Mouse (Mus musculus): ENCODE measurements around the gene Zdhhc21. TPM values are rescaled to one million over a fixed set of nuclear protein-coding genes. Genes with fewer than 3 reads are reported as not detected.
A peak's percentile ranks its signal among the peaks of the same experiment; 100 is the strongest.

The Zdhhc21 gene
- total RNA-seq (2021): 10 to 100 TPM; 63.4 to 64.4 TPM
- long read RNA-seq, experiment 1, full-length matches to known transcripts: 8 of 13 reads
- long read RNA-seq, experiment 1, partial matches to known transcripts: 0 of 13 reads
- long read RNA-seq, experiment 1, other reads (novel, unspliced or antisense): 5 of 13 reads
- long read RNA-seq, experiment 2, full-length matches to known transcripts: 4 of 8 reads
- long read RNA-seq, experiment 2, partial matches to known transcripts: 1 of 8 reads
- long read RNA-seq, experiment 2, other reads (novel, unspliced or antisense): 3 of 8 reads

GRCm38 (mm10) chr4:82859131-82860125, at the start of gene Zdhhc21:
Zdhhc21 (minus strand) TSS chr4:82859958.
- H3K4me3 ChIP-seq: peak within 1 kb of the TSS; percentile 87
- intact Hi-C loops (cut with DNase I): loop anchor here (5.0 kb wide), 3 partner anchors 58 to 323 kb away; no protein-coding TSS in a partner anchor
- no peak for TF ChIP-seq CTCF (IDR thresholded peaks at IDR 0.05)
- H3K27ac ChIP-seq: peak within 1 kb of the TSS; percentile 98
- peak; percentile 83 to 89 for DNase-seq (ENCODE audit: extremely low spot score in 1 of 2, low spot score in 2 of 2)

DNA sequence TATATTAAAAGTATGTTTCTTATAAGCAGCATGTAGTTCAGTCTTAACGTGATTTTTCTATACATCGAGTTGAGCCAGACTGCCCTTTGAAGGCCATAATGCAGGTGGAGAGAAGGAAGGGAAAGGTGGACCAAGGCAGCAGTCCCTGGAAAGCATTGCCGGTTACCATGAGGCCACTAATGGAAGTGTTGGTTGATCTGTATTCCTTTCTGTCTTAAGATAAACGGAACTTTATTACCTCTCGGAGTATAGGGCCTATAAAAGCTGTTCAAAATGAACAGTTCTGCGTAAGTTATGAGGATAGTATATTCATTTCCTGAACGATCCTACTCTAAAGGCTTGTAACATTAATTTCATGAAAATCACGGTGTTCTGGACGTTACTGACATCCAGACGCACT, 35.5 kb upstream of the Zdhhc21 start:
- TF ChIP-seq CTCF (IDR thresholded peaks at IDR 0.05): no peak
- H3K27ac ChIP-seq: no peak overlapping the region
- intact Hi-C loops (cut with DNase I): no loop called here

GRCm38 (mm10) chr4:82892247-82892646, 32.5 kb upstream of the Zdhhc21 start:
- intact Hi-C loops (cut with DNase I): no loop called here
- Histone ChIP-seq H3K27ac (no peak overlapping the region), H3K4me3 (no peak overlapping the region)
- DNase-seq (ENCODE audit: extremely low spot score in 1 of 2, low spot score in 2 of 2): no peak
- no peak for TF ChIP-seq CTCF (IDR thresholded peaks at IDR 0.05)

More for the DNA sequence above, 35.5 kb upstream of the Zdhhc21 start:
- H3K4me3 ChIP-seq: no peak overlapping the region
- DNase-seq (ENCODE audit: extremely low spot score in 1 of 2, low spot score in 2 of 2): no peak

DNA sequence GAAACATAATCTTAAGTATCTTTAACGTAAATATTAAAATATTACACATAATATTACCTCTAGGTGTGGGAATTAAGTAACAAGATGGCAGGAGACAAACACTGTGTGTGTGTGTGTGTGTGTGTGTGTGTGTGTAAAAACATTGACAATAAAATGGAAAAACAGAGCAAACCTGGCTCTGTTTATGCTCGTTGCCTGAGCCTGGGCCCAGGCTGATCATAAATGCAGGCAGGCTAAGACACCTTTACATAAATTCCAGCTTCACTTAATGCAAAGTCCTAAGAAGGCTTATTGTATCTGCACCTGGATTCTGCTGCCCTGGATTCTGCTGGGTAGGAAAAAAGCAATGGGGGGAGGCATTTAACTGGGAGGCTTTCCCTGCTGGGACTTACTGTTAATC, 31.8 kb upstream of the Zdhhc21 start:
- no peak overlapping the region for H3K4me3 ChIP-seq
- H3K27ac ChIP-seq: no peak overlapping the region
- intact Hi-C loops (cut with DNase I): no loop called here
- TF ChIP-seq CTCF (IDR thresholded peaks at IDR 0.05): no peak
- no peak for DNase-seq (ENCODE audit: extremely low spot score in 1 of 2, low spot score in 2 of 2)

- no peak overlapping the region for H3K4me3 ChIP-seq
- no peak overlapping the region for H3K27ac ChIP-seq
- DNase-seq (ENCODE audit: extremely low spot score in 1 of 2, low spot score in 2 of 2): no peak
- TF ChIP-seq CTCF (IDR thresholded peaks at IDR 0.05): no peak
- intact Hi-C loops (cut with DNase I): no loop called here
Observed at GRCm38 (mm10) chr4:82891049-82891448, 31.3 kb upstream of the Zdhhc21 start.

DNA sequence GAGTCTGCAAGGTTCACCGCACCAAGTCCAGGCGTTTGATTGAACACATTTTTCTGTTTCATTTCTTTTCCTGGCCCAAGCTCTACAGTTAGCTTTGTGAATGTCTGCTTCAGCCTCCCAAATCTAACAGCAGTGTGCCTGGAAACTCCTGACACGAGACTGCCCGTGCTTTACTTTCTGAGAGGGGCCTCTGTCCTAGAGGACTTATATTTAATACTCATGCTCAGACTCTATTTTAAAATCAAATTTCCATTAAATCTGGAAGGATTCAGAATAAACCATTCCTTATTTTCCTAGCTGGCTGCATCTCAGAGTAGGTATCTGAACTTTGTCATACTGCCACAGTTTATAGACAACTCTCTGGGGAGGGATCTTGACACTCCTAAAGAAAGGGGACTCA, 30.8 kb upstream of the Zdhhc21 start:
- no peak for TF ChIP-seq CTCF (IDR thresholded peaks at IDR 0.05)
- no peak overlapping the region for H3K4me3 ChIP-seq
- intact Hi-C loops (cut with DNase I): no loop called here
- DNase-seq (ENCODE audit: extremely low spot score in 1 of 2, low spot score in 2 of 2): no peak
- no peak overlapping the region for H3K27ac ChIP-seq

- no peak for DNase-seq (ENCODE audit: extremely low spot score in 1 of 2, low spot score in 2 of 2)
- no peak for TF ChIP-seq CTCF (IDR thresholded peaks at IDR 0.05)
- no peak overlapping the region for H3K4me3 ChIP-seq
- intact Hi-C loops (cut with DNase I): no loop called here
- no peak overlapping the region for H3K27ac ChIP-seq
Observed at GRCm38 (mm10) chr4:82886148-82886547, 26.4 kb upstream of the Zdhhc21 start.

- H3K4me3 ChIP-seq: no peak overlapping the region
- no peak for DNase-seq (ENCODE audit: extremely low spot score in 1 of 2, low spot score in 2 of 2)
- no peak overlapping the region for H3K27ac ChIP-seq
- intact Hi-C loops (cut with DNase I): no loop called here
- no peak for TF ChIP-seq CTCF (IDR thresholded peaks at IDR 0.05)
Observed at GRCm38 (mm10) chr4:82885535-82885913, 25.8 kb upstream of the Zdhhc21 start.

DNA sequence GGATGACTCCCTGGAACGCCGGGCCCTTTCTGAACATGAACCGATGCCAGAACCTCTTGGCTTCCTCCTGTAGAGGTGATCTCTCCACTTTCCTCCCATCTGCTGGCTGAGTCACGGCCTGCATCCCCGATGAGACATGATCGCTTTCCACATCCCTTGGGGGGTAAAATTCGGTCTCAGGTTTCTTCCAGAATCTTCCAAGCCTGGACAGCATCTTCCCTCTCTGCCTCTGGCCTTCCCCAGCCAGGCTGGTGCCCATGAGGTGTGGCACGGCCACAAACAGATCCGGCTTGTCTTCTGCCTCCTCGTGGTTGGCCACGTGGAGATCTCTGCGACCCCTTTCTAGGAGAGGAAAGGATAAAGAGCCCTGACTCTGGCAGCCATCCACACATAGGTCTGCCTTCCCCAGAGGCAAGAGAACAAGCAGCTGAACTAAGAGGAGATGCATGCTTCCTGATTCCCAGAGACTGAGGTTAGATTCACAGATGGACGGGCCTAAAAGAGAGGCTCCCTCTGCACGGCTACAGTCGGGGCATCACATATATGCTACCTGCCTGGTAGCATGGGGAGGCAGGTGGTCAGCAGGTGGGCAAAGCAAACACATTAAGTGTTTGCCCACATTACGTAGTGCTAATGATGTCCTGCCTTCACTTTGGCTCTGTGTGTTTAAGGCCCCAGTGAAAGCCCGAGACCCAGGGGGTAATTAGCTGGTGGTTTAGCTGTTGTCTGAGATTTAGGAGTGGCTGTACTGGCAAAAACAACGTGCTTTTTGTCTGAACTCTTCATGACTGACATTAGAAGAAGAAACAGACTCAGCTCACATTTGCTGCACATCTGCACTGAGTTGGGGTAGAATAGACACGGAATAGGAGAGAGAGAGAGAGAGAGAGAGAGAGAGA, 25.1 kb upstream of the Zdhhc21 start, which contains the start of gene Cer1:
TSS of gene Cer1 (minus strand) at position 513 of the 899 bp plus-strand sequence.
- Histone ChIP-seq H3K4me3 (no peak within 1 kb of the TSS), H3K27ac (no peak within 1 kb of the TSS)
- no peak for TF ChIP-seq CTCF (IDR thresholded peaks at IDR 0.05)
- intact Hi-C loops (cut with DNase I): no loop called here
- no peak for DNase-seq (ENCODE audit: extremely low spot score in 1 of 2, low spot score in 2 of 2)

DNA sequence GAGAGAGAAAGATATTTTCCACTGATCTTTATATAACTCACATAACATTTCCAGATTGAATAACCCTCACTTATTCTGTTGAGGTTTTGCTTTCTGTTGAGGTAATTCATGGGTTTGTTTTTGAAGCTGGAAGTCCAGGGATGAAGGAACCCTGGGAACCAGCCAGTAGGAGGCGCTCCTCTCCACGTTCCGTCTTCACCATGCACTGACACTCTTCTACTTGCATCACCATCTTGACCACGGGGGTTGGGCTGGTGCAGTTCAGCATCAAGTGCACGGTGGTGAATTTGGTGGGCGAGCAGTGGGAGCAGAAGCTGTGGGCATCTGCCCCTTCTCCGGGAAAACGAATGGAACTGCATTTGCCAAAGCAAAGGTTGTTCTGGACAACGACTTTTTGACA, 22.7 kb upstream of the Zdhhc21 start:
- Histone ChIP-seq H3K27ac (no peak overlapping the region), H3K4me3 (no peak overlapping the region)
- TF ChIP-seq CTCF (IDR thresholded peaks at IDR 0.05): peak; percentile 14
- DNase-seq (ENCODE audit: extremely low spot score in 1 of 2, low spot score in 2 of 2): no peak
- intact Hi-C loops (cut with DNase I): no loop called here

- Histone ChIP-seq H3K27ac (no peak overlapping the region), H3K4me3 (no peak overlapping the region)
- no peak for DNase-seq (ENCODE audit: extremely low spot score in 1 of 2, low spot score in 2 of 2)
- no peak for TF ChIP-seq CTCF (IDR thresholded peaks at IDR 0.05)
- intact Hi-C loops (cut with DNase I): no loop called here
Observed at GRCm38 (mm10) chr4:82881366-82881765, 21.6 kb upstream of the Zdhhc21 start.

Measured in left cerebral cortex, adult 2 months (tissue).